Mouse (Mus musculus) brain, embryonic 14.5 days (tissue): Measurements from ENCODE around the gene Pnck.

Experiments
- CTCF ChIP-seq: fragments of 200-500 bp; IDR thresholded peaks from 2 replicates; pipeline ENCODE4 v1.5.1; 2012; ENCODE audit warnings: inconsistent platforms, mild to moderate bottlenecking, moderate library complexity, borderline replicate concordance; ENCODE audit not compliant: insufficient read depth, insufficient read length; ENCODE audit errors: extremely low read depth
- POLR2A ChIP-seq: fragments of 200-500 bp; IDR thresholded peaks from 2 replicates; pipeline ENCODE4 v1.6.1; 2012; ENCODE audit warnings: mild to moderate bottlenecking, inconsistent platforms, borderline replicate concordance; ENCODE audit not compliant: poor library complexity, insufficient read depth, insufficient read length, severe bottlenecking; ENCODE audit errors: extremely low read depth

DNA sequence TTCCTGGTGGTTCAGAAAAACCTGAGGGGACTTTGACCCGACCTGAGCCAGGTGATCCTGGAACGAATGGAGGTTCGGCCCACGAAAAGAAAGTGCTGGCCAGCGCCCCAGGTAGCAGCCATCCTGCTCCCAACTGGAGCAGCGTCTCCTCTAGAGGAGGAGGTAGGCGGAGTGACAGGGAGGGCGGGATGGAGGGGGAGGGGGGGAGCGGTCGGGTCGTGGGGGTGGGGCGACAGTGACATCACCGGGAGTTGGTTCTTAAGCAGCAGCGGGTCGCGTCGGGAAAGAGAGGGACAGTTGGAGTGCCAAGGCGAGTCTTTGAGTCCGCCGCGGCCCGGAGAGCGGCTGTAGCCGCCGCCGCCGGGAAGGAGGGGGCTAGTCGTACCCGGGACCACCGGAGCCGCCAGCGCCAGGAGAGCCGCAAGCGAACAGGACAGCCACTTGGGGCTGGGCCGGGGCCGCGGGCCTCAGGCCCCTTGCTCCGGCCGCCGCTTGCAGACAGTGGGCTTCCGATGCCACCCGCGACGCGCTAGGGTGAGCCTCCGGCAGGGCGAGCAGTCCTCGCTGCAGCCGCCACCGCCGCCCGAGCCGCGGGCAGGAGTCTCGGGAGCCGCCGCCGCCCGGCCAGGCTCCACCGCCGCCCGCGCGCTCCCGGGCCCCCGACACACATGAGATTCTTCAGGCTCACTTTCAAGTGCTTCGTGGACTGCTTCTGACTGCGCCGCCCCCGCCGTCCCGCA lies 13.1 kb upstream of the Pnck start, which contains the start of gene Slc6a8:
- TF ChIP-seq POLR2A (peak; percentile 50; the same call in 1 of the 2 replicates), CTCF (no peak)
